Mouse (Mus musculus) embryonic facial prominence, embryonic 12.5 days (tissue): ENCODE results near the gene Spg11. TPM values are rescaled to one million over a fixed set of nuclear protein-coding genes. Genes with fewer than 3 reads are reported as not detected.

ENCODE experiments used
- microRNA-seq: library from miRNA; unstranded; fragments of <30 nt; microRNA quantifications from one replicate; pipeline ENCODE4, GENCODE M21; 2017
- polyA plus RNA-seq: library from polyadenylated mRNA; unstranded; fragments of >200 nt; fragmentation: Nextera tagmentation; extraction: Ambion mirVana; gene quantifications from 2 replicates; pipeline ENCODE4 v1.2.1, GENCODE M21; 2016

Spg11 gene
- polyA plus RNA-seq, 1 experiment from 2014 or later, result 11.8 TPM

Small RNAs within 50 kb of the gene (microRNA-seq; reads per million reads assigned to microRNA genes)
- gene Gm47314, result not detected

Other genes with a start within 250 kb of the Spg11 start
- gene Ctdspl2, start 162.4 kb downstream of the Spg11 start, polyA plus RNA-seq, result 72.1 and 78.6 TPM in 2 replicates
- 0.19 and 0.40 TPM in 2 replicates for gene Mageb3, start 162.3 kb downstream of the Spg11 start, polyA plus RNA-seq
- gene Eif3j1, start 89.8 kb downstream of the Spg11 start, polyA plus RNA-seq, result 13.5 and 14.3 TPM in 2 replicates
- gene B2m, start 29.3 kb upstream of the Spg11 start, polyA plus RNA-seq, result 174 and 181 TPM in 2 replicates
- gene Trim69, start 42.3 kb upstream of the Spg11 start, polyA plus RNA-seq, result not detected in 2 replicates
- gene Patl2, start 67.8 kb upstream of the Spg11 start, polyA plus RNA-seq, result not detected in 2 replicates
- not detected in 2 replicates for gene Terb2, start 67.9 kb upstream of the Spg11 start, polyA plus RNA-seq
- 18.9 and 24.9 TPM in 2 replicates for gene Sord, start 116.4 kb upstream of the Spg11 start, polyA plus RNA-seq
- 0.05 and 0.08 TPM in 2 replicates for gene Duox2, start 180.1 kb upstream of the Spg11 start, polyA plus RNA-seq
- gene Duoxa2, start 180.5 kb upstream of the Spg11 start, polyA plus RNA-seq, result not detected in 2 replicates
- 0.55 and 0.70 TPM in 2 replicates for gene Duoxa1, start 195.3 kb upstream of the Spg11 start, polyA plus RNA-seq
- 0.24 and 0.32 TPM in 2 replicates for gene Duox1, start 197.3 kb upstream of the Spg11 start, polyA plus RNA-seq